Mouse (Mus musculus) cerebellum, adult 2 months (tissue): Measurements from ENCODE around the gene Gm2030. TPM values are rescaled to one million over a fixed set of nuclear protein-coding genes. Genes with fewer than 3 reads are reported as not detected.
"Not testable (repeated sequence)": the region's sequence is repeated elsewhere in the genome, so short reads cannot be mapped to it uniquely, and the experiment has no call there.

Source experiments
- DNase-seq, 2 experiments: peaks; one replicate each; pipeline ENCODE4 v3.0.0; 2021
- H3K27ac ChIP-seq: fragments of 200-500 bp; 2 replicates; pipeline ENCODE4 v1.5.1; 2012; ENCODE audit warnings: low read length, control low read depth, inconsistent platforms; ENCODE audit not compliant: insufficient read depth
- H3K27me3 ChIP-seq: fragments of 200-500 bp; 2 replicates; pipeline ENCODE4 v1.6.1; 2012; ENCODE audit warnings: inconsistent platforms, mild to moderate bottlenecking, low read length, moderate library complexity; ENCODE audit not compliant: control insufficient read depth, insufficient read depth
- H3K4me1 ChIP-seq: fragments of 200-500 bp; 2 replicates; pipeline ENCODE4 v1.6.1; 2011; ENCODE audit warnings: low read length; ENCODE audit not compliant: control insufficient read depth, insufficient read depth
- H3K4me3 ChIP-seq: fragments of 200-500 bp; replicated peaks from 2 replicates; pipeline ENCODE3; 2011; ENCODE audit warnings: mild to moderate bottlenecking, low read depth, low read length, control low read depth; ENCODE audit not compliant: insufficient read depth
- WGBS: fragments of 180-500 bp; shearing (Covaris S2); methylation state at CpG from one replicate; pipeline ENCODE4 v1.1.7; 2018; 5-methylcytosine and 5-hydroxymethylcytosine counted together
- polyA plus RNA-seq: library from polyadenylated mRNA; depleted of rRNA; stranded (reverse); fragments of >200 nt; gene quantifications from 2 replicates; pipeline ENCODE4 v1.2.3, GENCODE M21; 2012; rRNA removed

Gm2030 gene
- not detected in 2 replicates for polyA plus RNA-seq

DNA sequence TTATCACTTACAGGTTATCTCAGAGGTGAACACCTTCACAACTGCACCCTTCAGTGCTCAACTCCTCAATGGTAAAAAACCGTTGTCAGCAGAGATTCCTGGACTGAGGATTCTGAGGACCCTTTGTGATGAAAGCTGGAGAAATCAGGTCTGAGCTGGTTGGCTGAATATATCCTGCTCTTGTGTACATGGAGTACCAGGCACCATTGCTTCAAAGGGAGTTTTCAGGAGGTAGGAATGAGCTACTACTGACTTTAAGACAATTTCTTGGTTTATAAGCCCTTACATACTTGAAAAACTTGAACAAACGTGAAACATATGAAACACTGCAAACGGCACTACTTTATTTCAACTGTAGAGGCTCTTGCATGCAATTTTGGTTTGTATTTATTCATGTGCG lies at the start of gene Gm2030:
TSS of gene Gm2030 (minus strand) at position 101 of the 400 bp plus-strand sequence.
- DNase-seq, H3K27me3 ChIP-seq, H3K4me1 ChIP-seq, H3K27ac ChIP-seq, H3K4me3 ChIP-seq: not testable (repeated sequence)
- WGBS: 57% methylated on average over 4 of the region's 4 CpGs

Other genes with a start within 250 kb of the Gm2030 start
- not detected in 2 replicates for gene Gm2012, start 78.7 kb downstream of the Gm2030 start, polyA plus RNA-seq
- gene Slx, start 235.5 kb upstream of the Gm2030 start, polyA plus RNA-seq: not detected in 2 replicates